Mouse (Mus musculus) midbrain, embryonic 12.5 days (tissue): ENCODE results near the gene Megf11. TPM values are rescaled to one million over a fixed set of nuclear protein-coding genes. Genes with fewer than 3 reads are reported as not detected.

Source experiments
- ATAC-seq: fragments of 200-750 bp; cut with Nextera tagmentation; 2 replicates; pipeline ENCODE4 v1.8.0; 2017; ENCODE audit warnings: low read depth, moderate TSS enrichment, moderate library complexity; ENCODE audit not compliant: low FRiP score
- H3K27ac ChIP-seq: fragments of 300-500 bp; sonication (generic); replicated peaks from 2 replicates; pipeline ENCODE4 v1.5.1; 2016; ENCODE audit warnings: mild to moderate bottlenecking
- H3K27me3 ChIP-seq: fragments of 300-500 bp; sonication (generic); 2 replicates; pipeline ENCODE4 v1.6.1; 2016; ENCODE audit warnings: mild to moderate bottlenecking
- H3K36me3 ChIP-seq: fragments of 300-500 bp; sonication (generic); 2 replicates; pipeline ENCODE4 v1.6.1; 2016
- H3K4me1 ChIP-seq: fragments of 300-500 bp; sonication (generic); 2 replicates; pipeline ENCODE4 v1.6.1; 2016
- H3K4me2 ChIP-seq: fragments of 300-500 bp; sonication (generic); replicated peaks from 2 replicates; pipeline ENCODE4 v1.6.1; 2016; ENCODE audit warnings: mild to moderate bottlenecking, moderate library complexity
- H3K4me3 ChIP-seq: fragments of 300-500 bp; sonication (generic); 2 replicates; pipeline ENCODE4 v1.5.1; 2016; ENCODE audit warnings: mild to moderate bottlenecking
- H3K9ac ChIP-seq: fragments of 300-500 bp; sonication (generic); replicated peaks from 2 replicates; pipeline ENCODE4 v1.6.1; 2016; ENCODE audit warnings: mild to moderate bottlenecking, moderate library complexity
- H3K9me3 ChIP-seq: fragments of 300-500 bp; sonication (generic); 2 replicates; pipeline ENCODE4 v1.6.1; 2016; ENCODE audit warnings: mild to moderate bottlenecking
- WGBS: fragments of 180-500 bp; shearing (Covaris S2); methylation state at CpG from one replicate; pipeline ENCODE4 v1.1.7; 2016; 5-methylcytosine and 5-hydroxymethylcytosine counted together
- polyA plus RNA-seq: library from polyadenylated mRNA; unstranded; fragments of >200 nt; fragmentation: Nextera tagmentation; extraction: Ambion mirVana; gene quantifications from 2 replicates; pipeline ENCODE4 v1.2.1, GENCODE M21; 2016

Megf11 gene
- polyA plus RNA-seq, 1 experiment from 2014 or later: 6.5 TPM

- ATAC-seq: no peak
- Histone ChIP-seq H3K9me3 (no peaks in the 10 kb centered on the region), H3K27ac (no peak overlapping the region), H3K36me3 (no peaks in the 10 kb centered on the region), H3K9ac (no peak overlapping the region), H3K4me2 (no peak overlapping the region), H3K27me3 (no peaks in the 10 kb centered on the region), H3K4me1 (0 out of 2 replicates have a peak, but pooled peaks cover 3% of the 10 kb centered on the region), H3K4me3 (no peak overlapping the region)
- WGBS: 66% methylated on average over 9 of the region's 9 CpGs
Measured at GRCm38 (mm10) chr9:64649393-64649792, 264.0 kb downstream of the Megf11 start.

GRCm38 (mm10) chr9:64649892-64650291 lies 264.5 kb downstream of the Megf11 start:
- WGBS: 20% methylated on average over 2 of the region's 2 CpGs
- Histone ChIP-seq H3K9ac (no peak overlapping the region), H3K27ac (no peak overlapping the region), H3K9me3 (no peaks in the 10 kb centered on the region), H3K36me3 (no peaks in the 10 kb centered on the region), H3K4me2 (no peak overlapping the region), H3K27me3 (no peaks in the 10 kb centered on the region), H3K4me3 (no peak overlapping the region), H3K4me1 (no peaks in the 10 kb centered on the region)
- ATAC-seq: no peak

GRCm38 (mm10) chr9:64651181-64651580 lies 265.8 kb downstream of the Megf11 start:
- WGBS: 91% methylated on average over 1 of the region's 1 CpGs
- H3K9ac ChIP-seq: no peak overlapping the region

DNA sequence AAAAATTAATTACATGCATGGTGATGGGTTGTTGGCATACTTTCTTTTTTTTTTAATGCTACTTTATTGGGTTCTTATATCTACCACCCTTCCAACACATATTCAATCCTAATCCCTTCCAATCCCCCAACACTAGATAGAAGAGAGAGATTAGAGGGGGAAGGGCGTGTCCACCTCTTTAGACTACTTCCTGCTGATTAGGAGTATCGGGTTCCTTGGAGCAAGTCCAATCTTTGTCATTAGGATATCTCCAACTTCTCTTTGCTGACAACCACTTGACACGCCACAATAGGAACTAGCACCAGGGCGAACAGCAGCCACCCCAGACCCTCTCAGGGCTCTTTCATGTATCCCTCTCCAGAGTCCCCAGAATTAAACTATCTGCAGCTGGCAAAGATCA lies 266.3 kb downstream of the Megf11 start:
- H3K27me3 ChIP-seq: no peaks in the 10 kb centered on the region

More at GRCm38 (mm10) chr9:64651181-64651580, 265.8 kb downstream of the Megf11 start:
- no peaks in the 10 kb centered on the region for H3K9me3 ChIP-seq
- no peak for ATAC-seq
- H3K27ac ChIP-seq: no peak overlapping the region
- no peaks in the 10 kb centered on the region for H3K36me3 ChIP-seq
- no peak overlapping the region for H3K4me2 ChIP-seq
- H3K4me1 ChIP-seq: no peaks in the 10 kb centered on the region
- H3K4me3 ChIP-seq: no peak overlapping the region
- H3K27me3 ChIP-seq: no peaks in the 10 kb centered on the region

DNA sequence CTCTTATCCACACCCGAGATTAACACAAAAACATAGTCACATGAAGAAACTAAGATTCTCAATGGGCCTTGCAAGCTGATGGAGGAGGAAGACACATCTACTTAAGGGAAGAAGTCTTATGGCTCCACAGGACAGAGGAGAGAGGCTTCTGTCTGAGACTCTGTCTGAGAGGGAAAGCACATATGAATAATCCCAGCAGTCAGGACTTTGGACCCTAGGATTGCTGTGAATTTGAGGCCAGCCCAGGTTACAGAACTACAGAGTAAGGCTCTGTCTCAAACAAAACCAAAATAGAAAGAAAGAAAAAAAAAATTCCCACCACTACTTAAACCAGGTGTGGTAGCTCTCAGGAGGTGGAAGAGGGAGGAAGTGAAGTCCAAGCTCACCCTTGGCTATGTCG lies 266.7 kb downstream of the Megf11 start:
- Histone ChIP-seq H3K36me3 (no peaks in the 10 kb centered on the region), H3K9me3 (no peaks in the 10 kb centered on the region), H3K27ac (no peak overlapping the region), H3K27me3 (no peaks in the 10 kb centered on the region), H3K4me3 (no peak overlapping the region), H3K4me2 (no peak overlapping the region), H3K9ac (no peak overlapping the region), H3K4me1 (no peaks in the 10 kb centered on the region)
- WGBS: 63% methylated on average over 2 of the region's 2 CpGs
- no peak for ATAC-seq

More for the DNA sequence above, 266.3 kb downstream of the Megf11 start:
- Histone ChIP-seq H3K36me3 (no peaks in the 10 kb centered on the region), H3K4me2 (no peak overlapping the region), H3K4me3 (no peak overlapping the region), H3K9me3 (no peaks in the 10 kb centered on the region), H3K9ac (no peak overlapping the region), H3K4me1 (no peaks in the 10 kb centered on the region), H3K27ac (no peak overlapping the region)
- 68% methylated on average over 4 of the region's 4 CpGs for WGBS
- no peak for ATAC-seq

- H3K9me3 ChIP-seq: no peaks in the 10 kb centered on the region
- H3K4me1 ChIP-seq: no peaks in the 10 kb centered on the region
- no peak overlapping the region for H3K4me3 ChIP-seq
- no peaks in the 10 kb centered on the region for H3K27me3 ChIP-seq
- H3K36me3 ChIP-seq: no peaks in the 10 kb centered on the region
- H3K9ac ChIP-seq: no peak overlapping the region
- WGBS: 79% methylated on average over 10 of the region's 10 CpGs
- no peak overlapping the region for H3K27ac ChIP-seq
- no peak for ATAC-seq
- H3K4me2 ChIP-seq: no peak overlapping the region
Measured at GRCm38 (mm10) chr9:64652841-64653361, 267.5 kb downstream of the Megf11 start.

- H3K4me2 ChIP-seq: no peak overlapping the region
- H3K4me3 ChIP-seq: no peak overlapping the region
- H3K9me3 ChIP-seq: no peaks in the 10 kb centered on the region
- 71% methylated on average over 10 of the region's 10 CpGs for WGBS
- H3K27me3 ChIP-seq: no peaks in the 10 kb centered on the region
- H3K36me3 ChIP-seq: no peaks in the 10 kb centered on the region
- H3K4me1 ChIP-seq: peaks cover 7% of the 10 kb centered on the region; the same call in 1 of the 2 replicates
- no peak overlapping the region for H3K27ac ChIP-seq
- H3K9ac ChIP-seq: no peak overlapping the region
- ATAC-seq: peak; percentile 19; the same call in 1 of the 2 replicates
Measured at GRCm38 (mm10) chr9:64654723-64655122, 269.3 kb downstream of the Megf11 start.

- 0 out of 2 replicates have a peak, but pooled peaks cover 4% of the 10 kb centered on the region for H3K27me3 ChIP-seq
- WGBS: 94% methylated on average over 5 of the region's 5 CpGs
- peaks cover 16% of the 10 kb centered on the region for H3K4me1 ChIP-seq
- ATAC-seq: no peak
- no peak overlapping the region for H3K9ac ChIP-seq
- no peaks in the 10 kb centered on the region for H3K9me3 ChIP-seq
- no peak overlapping the region for H3K4me2 ChIP-seq
- no peak overlapping the region for H3K27ac ChIP-seq
- H3K36me3 ChIP-seq: no peaks in the 10 kb centered on the region
- H3K4me3 ChIP-seq: no peak overlapping the region
Measured at GRCm38 (mm10) chr9:64656613-64657012, 271.2 kb downstream of the Megf11 start.

DNA sequence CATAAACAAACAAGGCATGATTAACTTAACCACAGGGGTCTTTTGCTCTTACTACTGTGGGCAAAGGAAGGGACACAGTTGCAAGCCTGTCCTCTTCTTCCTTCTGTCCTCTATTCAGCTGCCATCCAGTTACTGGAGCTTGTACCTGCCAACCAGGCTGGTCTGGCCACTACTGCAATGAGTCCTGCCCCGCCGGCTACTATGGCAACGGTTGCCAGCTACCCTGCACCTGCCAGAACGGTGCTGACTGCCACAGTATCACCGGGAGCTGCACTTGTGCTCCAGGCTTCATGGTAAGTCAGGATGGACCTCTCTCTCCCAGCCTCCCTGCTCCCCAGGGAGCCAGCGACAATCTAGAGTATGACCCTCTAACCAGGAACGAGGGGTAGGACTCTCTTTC lies 274.8 kb downstream of the Megf11 start:
- Histone ChIP-seq H3K4me2 (no peak overlapping the region), H3K27me3 (0 out of 2 replicates have a peak, but pooled peaks cover 4% of the 10 kb centered on the region), H3K4me1 (peaks cover 27% of the 10 kb centered on the region), H3K9ac (no peak overlapping the region), H3K9me3 (no peaks in the 10 kb centered on the region), H3K4me3 (no peak overlapping the region), H3K36me3 (no peaks in the 10 kb centered on the region), H3K27ac (no peak overlapping the region)
- WGBS: 80% methylated on average over 7 of the region's 7 CpGs
- ATAC-seq: no peak

DNA sequence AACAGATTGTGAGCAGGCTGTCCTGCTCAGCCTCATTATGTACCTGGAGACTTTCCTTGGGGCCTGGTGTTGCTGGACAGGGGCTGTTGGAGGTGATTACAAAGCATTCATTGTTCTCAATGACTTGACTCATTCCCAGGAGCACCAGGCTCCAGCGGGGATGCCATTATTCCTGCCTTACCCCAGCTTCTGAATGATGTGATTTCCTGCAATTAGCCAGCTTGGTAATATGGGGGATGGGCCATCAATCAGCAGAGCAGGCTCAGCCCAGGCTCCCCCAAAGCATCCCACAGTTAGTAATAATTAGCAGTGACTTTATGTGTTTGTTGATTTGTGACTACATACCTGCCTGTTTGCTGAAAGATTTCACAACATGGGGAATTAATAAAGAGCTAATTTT lies 279.2 kb downstream of the Megf11 start:
- Histone ChIP-seq H3K4me1 (peaks cover 25% of the 10 kb centered on the region), H3K9me3 (no peaks in the 10 kb centered on the region), H3K27ac (no peak overlapping the region; the same call in 1 of the 2 replicates), H3K9ac (no peak overlapping the region), H3K27me3 (peaks cover 14% of the 10 kb centered on the region; the same call in 1 of the 2 replicates), H3K36me3 (no peaks in the 10 kb centered on the region), H3K4me2 (no peak overlapping the region), H3K4me3 (no peak overlapping the region)
- WGBS: 3% methylated on average over 1 of the region's 1 CpGs
- no peak for ATAC-seq

DNA sequence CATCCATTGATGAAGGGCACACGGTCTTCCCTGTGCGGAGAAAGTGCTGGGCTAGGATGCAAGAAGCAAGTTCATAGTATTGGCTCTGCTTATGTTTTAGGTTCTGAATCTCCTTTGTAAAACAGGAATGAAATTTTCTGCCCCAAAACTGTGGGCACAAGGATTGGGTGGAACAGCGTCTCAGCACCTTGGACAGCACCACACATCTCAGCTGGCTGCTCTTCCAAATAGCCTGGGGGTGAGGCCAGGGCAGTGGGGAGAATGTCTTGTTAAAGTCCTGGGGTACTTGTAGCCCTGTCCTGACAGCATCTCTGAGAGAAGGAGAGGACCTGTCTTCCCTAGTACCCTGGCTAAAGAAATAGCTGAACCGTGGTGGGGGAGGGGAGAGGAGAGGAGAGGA lies 281.1 kb downstream of the Megf11 start:
- Histone ChIP-seq H3K9ac (no peak overlapping the region), H3K36me3 (no peaks in the 10 kb centered on the region), H3K27ac (no peak overlapping the region), H3K4me3 (no peak overlapping the region), H3K4me2 (no peak overlapping the region), H3K27me3 (peaks cover 14% of the 10 kb centered on the region), H3K9me3 (no peaks in the 10 kb centered on the region), H3K4me1 (peaks cover 15% of the 10 kb centered on the region)
- ATAC-seq: no peak
- WGBS: 33% methylated on average over 4 of the region's 4 CpGs

GRCm38 (mm10) chr9:64667513-64667912 lies 282.1 kb downstream of the Megf11 start:
- Histone ChIP-seq H3K4me2 (no peak overlapping the region), H3K9ac (no peak overlapping the region), H3K36me3 (no peaks in the 10 kb centered on the region), H3K4me1 (peaks cover 15% of the 10 kb centered on the region), H3K27me3 (peaks cover 14% of the 10 kb centered on the region), H3K27ac (no peak overlapping the region), H3K4me3 (no peak overlapping the region), H3K9me3 (no peaks in the 10 kb centered on the region)
- no peak for ATAC-seq
- WGBS: 16% methylated on average over 5 of the region's 5 CpGs

- no peak for ATAC-seq
- peaks cover 15% of the 10 kb centered on the region for H3K4me1 ChIP-seq
- H3K9me3 ChIP-seq: no peaks in the 10 kb centered on the region
- H3K4me3 ChIP-seq: no peak overlapping the region
- H3K27me3 ChIP-seq: peaks cover 14% of the 10 kb centered on the region
- no peak overlapping the region for H3K27ac ChIP-seq
- H3K4me2 ChIP-seq: no peak overlapping the region
- peak overlapping the region; percentile 31; the same call in 1 of the 2 replicates for H3K9ac ChIP-seq
- WGBS: 65% methylated on average over 2 of the region's 2 CpGs
- H3K36me3 ChIP-seq: no peaks in the 10 kb centered on the region
Measured at GRCm38 (mm10) chr9:64668001-64668400, 282.6 kb downstream of the Megf11 start.
